Mouse (Mus musculus) embryo, embryonic 11.5 days (tissue): ENCODE data around the gene Fbxw11.
"Not testable (repeated sequence)": the region's sequence is repeated elsewhere in the genome, so short reads cannot be mapped to it uniquely, and the experiment has no call there.

Experiments used
- DNase-seq: peaks from one replicate; pipeline ENCODE4 v3.0.0-alpha.2; 2012; ENCODE audit warnings: low read depth, low spot score

Gene Fbxw11

GRCm38 (mm10) chr11:32708739-32709501, 66.4 kb downstream of the Fbxw11 start:
- DNase-seq, result no peak

GRCm38 (mm10) chr11:32709563-32709962, 67.0 kb downstream of the Fbxw11 start:
- peak; percentile 43 for DNase-seq

DNA sequence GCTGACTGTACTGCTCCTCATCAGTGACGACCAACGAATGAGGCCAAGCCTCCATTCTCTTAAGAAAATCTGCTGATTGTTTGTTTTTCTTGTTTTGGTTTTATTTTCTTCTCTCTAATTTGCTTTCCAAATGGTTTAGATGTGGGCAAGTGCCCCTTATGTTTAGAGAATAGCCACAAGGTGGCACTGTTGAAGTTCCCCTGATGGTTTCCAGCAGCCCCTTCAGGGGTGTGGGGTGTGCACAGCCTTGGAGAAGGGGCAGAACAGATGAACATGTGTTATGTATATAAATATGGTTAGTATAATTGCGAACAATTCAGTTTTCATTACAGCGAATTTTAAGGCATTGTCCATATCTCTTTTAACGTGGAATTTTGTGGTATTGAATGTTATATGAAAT, 71.7 kb downstream of the Fbxw11 start:
- DNase-seq, result peak; percentile 27

- DNase-seq, result no peak
These were observed 72.4 kb downstream of the Fbxw11 start for GRCm38 (mm10) chr11:32714896-32715295.

GRCm38 (mm10) chr11:32715495-32715894, 73.0 kb downstream of the Fbxw11 start:
- no peak for DNase-seq

DNA sequence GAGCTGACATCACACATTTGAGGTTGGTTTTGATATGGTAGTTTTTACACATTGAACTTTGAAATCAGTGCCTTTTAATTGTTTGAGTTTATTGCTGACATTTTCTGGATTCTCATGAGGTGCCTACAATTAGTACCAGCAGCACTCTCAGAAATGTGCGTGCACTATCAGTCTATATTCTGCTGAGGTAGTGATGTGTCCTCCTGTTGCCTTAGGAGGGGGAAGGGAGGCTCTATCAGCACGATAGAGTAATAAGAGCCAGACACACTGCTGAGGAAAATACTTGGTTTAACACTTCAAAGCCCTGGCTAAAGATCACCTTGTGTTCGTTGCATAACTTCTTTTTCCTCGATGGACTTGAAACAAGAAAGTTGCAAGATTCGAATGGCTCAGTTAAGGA, 73.4 kb downstream of the Fbxw11 start:
- no peak for DNase-seq

DNA sequence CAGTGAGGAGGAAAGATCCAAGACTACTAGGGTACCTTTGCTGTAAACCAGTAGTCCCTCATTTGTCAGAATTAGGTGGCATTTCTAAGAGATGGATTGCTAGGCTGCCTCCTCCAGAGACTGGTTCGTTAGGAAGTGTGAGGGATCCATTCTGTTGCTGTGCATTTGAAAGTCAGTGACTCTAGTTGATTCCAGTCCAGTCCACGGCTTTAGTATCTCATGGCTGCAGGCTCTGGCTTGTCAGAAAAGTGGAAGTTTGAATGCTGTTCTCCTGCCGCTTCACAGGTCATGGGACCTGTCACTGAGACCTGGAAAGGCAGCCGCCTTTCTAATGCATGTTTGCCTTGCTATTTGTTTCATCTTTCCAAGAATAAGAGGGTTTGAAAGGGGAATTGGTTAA, 74.4 kb downstream of the Fbxw11 start:
- no peak for DNase-seq

- not testable (repeated sequence) for DNase-seq
These were observed 75.2 kb downstream of the Fbxw11 start for GRCm38 (mm10) chr11:32717711-32718110.

DNA sequence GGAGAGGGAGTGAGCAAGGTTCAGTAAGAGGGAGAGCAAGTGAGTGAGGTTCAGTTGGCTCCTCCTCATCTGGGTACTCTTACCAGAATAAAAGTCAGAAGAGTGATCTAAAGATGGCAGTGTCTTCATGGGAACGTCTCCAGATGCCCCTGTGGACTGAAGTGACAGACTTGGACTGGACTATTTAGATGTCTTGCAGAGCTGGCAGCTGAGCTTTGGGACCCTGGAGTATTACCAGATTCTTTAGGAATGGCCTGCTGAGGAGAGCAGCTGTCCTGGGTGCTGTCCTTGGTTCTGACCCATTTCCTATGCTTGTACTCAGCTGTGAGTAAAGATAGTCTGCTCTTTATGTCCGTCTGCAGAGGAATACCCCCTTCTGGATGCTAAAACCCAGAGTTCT, 75.8 kb downstream of the Fbxw11 start:
- DNase-seq, result no peak

GRCm38 (mm10) chr11:32718979-32719378, 76.5 kb downstream of the Fbxw11 start:
- no peak for DNase-seq

GRCm38 (mm10) chr11:32722653-32723052, 80.1 kb downstream of the Fbxw11 start:
- DNase-seq, result no peak

- no peak for DNase-seq
These were observed 80.8 kb downstream of the Fbxw11 start for GRCm38 (mm10) chr11:32723287-32723686.

DNA sequence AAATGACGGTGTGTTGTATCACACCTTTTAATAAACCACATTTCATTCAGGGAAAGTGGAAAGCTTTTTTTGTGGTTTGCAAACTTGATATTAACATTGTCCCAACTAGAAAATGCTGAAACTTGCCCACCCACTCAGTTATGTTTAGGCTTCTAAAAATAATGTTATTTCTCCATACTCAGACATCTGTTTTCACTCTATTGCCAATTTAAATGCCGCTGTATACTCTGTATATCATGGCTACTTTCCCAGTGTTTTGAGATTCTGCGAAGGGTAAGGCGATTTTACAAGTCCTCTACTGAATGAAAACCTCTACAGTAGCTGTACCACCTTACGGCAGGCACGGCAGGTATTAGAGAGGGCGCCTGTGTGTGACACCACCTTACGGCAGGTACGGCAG, 82.6 kb downstream of the Fbxw11 start:
- DNase-seq, result no peak

DNA sequence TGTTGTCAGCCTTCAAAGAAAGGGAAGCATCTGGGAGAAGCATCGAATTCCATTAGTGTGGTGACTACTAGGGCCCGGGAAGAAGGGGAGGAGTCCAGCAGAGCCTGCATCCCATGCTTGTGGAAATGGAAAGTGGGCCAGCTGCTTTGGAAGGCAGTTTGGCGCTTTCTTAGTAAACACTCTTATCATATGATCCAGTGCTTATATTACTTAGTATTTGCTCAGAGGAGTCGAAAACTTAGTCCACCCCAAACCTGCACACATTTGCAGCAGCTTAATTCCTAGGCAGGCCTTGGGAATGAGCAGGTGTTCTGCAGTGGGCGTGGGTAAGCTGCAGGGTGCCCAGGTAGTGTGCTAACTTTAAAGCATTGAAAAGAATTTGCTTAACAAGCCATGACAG, 89.9 kb downstream of the Fbxw11 start:
- no peak for DNase-seq

GRCm38 (mm10) chr11:32733195-32733594, 90.7 kb downstream of the Fbxw11 start:
- DNase-seq, result no peak

- no peak for DNase-seq
These were observed 93.8 kb downstream of the Fbxw11 start for GRCm38 (mm10) chr11:32736371-32736770.

DNA sequence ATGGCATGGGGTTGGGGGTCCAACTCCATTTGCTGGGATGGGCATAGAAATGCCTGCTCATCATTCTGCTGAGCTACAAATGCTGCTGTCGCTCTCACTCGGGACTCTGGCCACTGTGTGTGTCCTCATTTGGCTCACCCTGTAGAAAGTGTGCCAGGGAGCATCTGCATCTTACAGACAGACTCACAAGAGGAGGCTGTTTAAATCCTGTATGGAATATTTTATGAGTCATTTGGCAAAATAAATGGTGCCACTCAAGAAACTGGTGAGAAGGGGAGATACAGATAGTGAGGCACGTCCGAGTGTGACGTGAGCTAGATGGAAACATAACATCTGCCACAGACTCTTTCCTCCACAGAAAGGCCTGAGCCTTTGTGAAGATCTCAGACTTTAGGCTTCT, 95.2 kb downstream of the Fbxw11 start:
- no peak for DNase-seq

DNA sequence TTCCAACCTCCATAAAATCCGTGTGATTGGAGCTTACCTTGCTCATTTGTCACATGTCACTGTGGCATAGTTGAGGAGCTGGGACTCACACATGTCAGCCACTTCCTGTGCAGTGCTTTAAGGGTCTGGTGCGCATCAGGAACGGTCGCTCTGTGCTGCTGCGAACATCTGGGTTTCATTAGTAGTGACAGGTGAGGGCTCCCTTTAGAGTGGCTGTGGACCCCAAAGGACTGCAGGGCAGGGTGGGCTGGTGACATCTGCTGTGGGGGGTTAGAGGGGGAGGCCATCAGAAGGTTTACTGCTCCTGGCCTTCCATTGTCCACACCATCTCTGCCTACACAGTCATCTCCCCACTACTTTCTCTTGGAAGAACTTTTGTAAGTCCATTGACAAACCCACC, 101.4 kb downstream of the Fbxw11 start:
- DNase-seq, result no peak

DNA sequence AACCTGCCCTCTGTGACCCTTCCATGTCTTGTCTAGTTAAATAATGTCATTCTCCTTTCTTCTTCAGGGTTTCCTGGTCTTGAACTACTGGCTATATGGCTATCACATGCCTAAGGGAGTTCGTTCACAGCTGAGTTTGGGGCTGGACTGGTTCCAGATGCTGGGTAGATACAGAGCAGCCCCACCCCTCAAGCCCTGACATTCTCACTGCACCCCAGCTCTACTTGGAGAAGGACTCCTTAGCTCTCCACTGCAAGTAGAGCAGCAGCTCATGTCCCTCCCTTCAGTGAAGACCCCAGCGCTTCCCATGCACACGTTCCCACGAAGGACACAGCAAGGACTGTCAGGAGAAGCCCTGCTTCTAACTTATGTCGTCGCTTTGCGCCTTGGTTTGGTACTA, 101.9 kb downstream of the Fbxw11 start:
- no peak for DNase-seq

- no peak for DNase-seq
These were observed 102.9 kb downstream of the Fbxw11 start for GRCm38 (mm10) chr11:32745466-32745865.

DNA sequence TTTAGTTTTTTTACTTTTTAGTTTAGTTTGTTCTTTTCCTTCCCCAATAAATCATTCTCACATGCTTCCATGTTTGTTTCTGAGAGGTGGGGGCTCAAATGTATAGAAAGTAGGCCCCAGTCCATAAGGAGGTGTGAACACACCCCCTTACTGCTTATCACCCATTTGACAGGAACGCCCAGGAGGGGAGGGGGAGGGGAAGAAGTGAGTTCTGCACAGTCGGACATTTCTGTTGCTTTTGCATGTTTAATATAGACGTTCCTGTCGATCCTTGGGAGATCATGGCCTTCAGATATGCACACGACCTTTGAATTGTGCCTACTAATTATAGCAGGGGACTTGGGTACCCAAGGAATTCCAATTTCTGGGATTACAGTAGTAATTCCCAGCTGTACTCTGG, 103.5 kb downstream of the Fbxw11 start:
- DNase-seq, result no peak

- no peak for DNase-seq
These were observed 104.0 kb downstream of the Fbxw11 start for GRCm38 (mm10) chr11:32746475-32746874.

GRCm38 (mm10) chr11:32748800-32749199, 106.3 kb downstream of the Fbxw11 start:
- DNase-seq, result no peak
